Mouse (Mus musculus) c-Kit-positive CD71-negative TER-119-negative erythroid progenitor cells, embryonic 14.5 days (primary cell): Measurements from ENCODE around the gene Ccdc89.
A peak's percentile ranks its signal among the peaks of the same experiment; 100 is the strongest.

ENCODE experiments used
- DNase-seq: peaks from one replicate; pipeline ENCODE4 v3.0.0-alpha.2; 2013; ENCODE audit warnings: low read depth

The Ccdc89 gene

GRCm38 (mm10) chr7:90426020-90427001 lies at the start of gene Ccdc89:
TSS of gene Ccdc89 (plus strand) at chr7:90426577.
- peak; percentile 49 for DNase-seq

- no peak for DNase-seq
These were observed 42.0 kb upstream of the Ccdc89 start for GRCm38 (mm10) chr7:90384411-90384810.

- no peak for DNase-seq
These were observed 39.4 kb upstream of the Ccdc89 start for GRCm38 (mm10) chr7:90386885-90387459.

GRCm38 (mm10) chr7:90389765-90390164 lies 36.6 kb upstream of the Ccdc89 start:
- DNase-seq: no peak

GRCm38 (mm10) chr7:90395073-90395472 lies 31.3 kb upstream of the Ccdc89 start:
- no peak for DNase-seq

GRCm38 (mm10) chr7:90395928-90396327 lies 30.4 kb upstream of the Ccdc89 start:
- DNase-seq: no peak

- peak; percentile 61 for DNase-seq
These were observed 16.4 kb upstream of the Ccdc89 start for GRCm38 (mm10) chr7:90409934-90410333.

- no peak for DNase-seq
These were observed 629 bp downstream of the Ccdc89 start for GRCm38 (mm10) chr7:90427006-90427405.

- DNase-seq: no peak
These were observed 5.8 kb downstream of the Ccdc89 start for GRCm38 (mm10) chr7:90432221-90432620.

- no peak for DNase-seq
These were observed 13.7 kb downstream of the Ccdc89 start for GRCm38 (mm10) chr7:90440044-90440443.

- DNase-seq: no peak
These were observed 15.7 kb downstream of the Ccdc89 start for GRCm38 (mm10) chr7:90442070-90442469.

- peak; percentile 95 for DNase-seq
These were observed 16.2 kb downstream of the Ccdc89 start, which contains the start of gene Crebzf for GRCm38 (mm10) chr7:90442518-90443080. TSS of gene Crebzf (plus strand) at chr7:90442729.

- no peak for DNase-seq
These were observed 17.0 kb downstream of the Ccdc89 start for GRCm38 (mm10) chr7:90443101-90444091.

- DNase-seq: no peak
These were observed 17.8 kb downstream of the Ccdc89 start for GRCm38 (mm10) chr7:90444206-90444605.

- DNase-seq: no peak
These were observed 29.9 kb downstream of the Ccdc89 start for GRCm38 (mm10) chr7:90456149-90456844.

- DNase-seq: peak; percentile 81
These were observed 30.6 kb downstream of the Ccdc89 start, which contains the start of gene Tmem126a for GRCm38 (mm10) chr7:90456845-90457468. TSS of gene Tmem126a (minus strand) at chr7:90457229.

GRCm38 (mm10) chr7:90457517-90457916 lies 31.1 kb downstream of the Ccdc89 start:
- DNase-seq: no peak

- no peak for DNase-seq
These were observed 34.0 kb downstream of the Ccdc89 start for GRCm38 (mm10) chr7:90460330-90460729.

- no peak for DNase-seq
These were observed 34.6 kb downstream of the Ccdc89 start for GRCm38 (mm10) chr7:90460930-90461329.

- no peak for DNase-seq
These were observed 35.1 kb downstream of the Ccdc89 start for GRCm38 (mm10) chr7:90461441-90461840.
